Mouse (Mus musculus) v-Abl transformed pro-B cells (cell line): ENCODE results near the gene Spryd7.
"Not testable (repeated sequence)": the region's sequence is repeated elsewhere in the genome, so short reads cannot be mapped to it uniquely, and the experiment has no call there.

Source experiments
- in situ Hi-C, 2 experiments: fragments of 400-800 bp; cut with MboI; formaldehyde crosslinking; loops; one replicate each; pipeline ENCODE4 v1.15.1; 2025; ENCODE audit not compliant: unreplicated experiment in 2 of 2

The Spryd7 gene

GRCm38 (mm10) chr14:61556289-61557147 lies at the start of gene Spryd7:
Gene Spryd7 (minus strand): TSS chr14:61556886.
- in situ Hi-C loops: loop anchor here in 1 of 2 experiments (25.0 kb wide), 1 partner anchor 1281 kb away; the partner anchor contains the start of gene Wdfy2

DNA sequence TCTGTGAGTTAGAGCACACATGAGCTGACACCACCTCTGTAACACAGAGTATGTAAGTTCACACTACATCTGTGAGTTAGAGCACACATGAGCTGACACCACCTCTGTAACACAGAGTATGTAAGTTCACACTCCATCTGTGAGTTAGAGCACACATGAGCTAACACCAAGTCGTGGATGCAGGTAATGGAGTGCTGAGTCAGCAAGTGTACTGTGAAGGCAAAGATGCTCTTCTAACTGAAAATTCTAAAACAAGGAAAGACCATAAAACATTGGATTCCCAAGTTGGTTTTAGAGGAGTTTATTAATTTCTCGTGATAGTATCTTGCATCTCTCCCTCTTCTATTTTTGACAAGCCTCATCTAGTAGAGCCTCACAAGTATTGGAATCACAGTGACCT lies 49.4 kb upstream of the Spryd7 start:
- in situ Hi-C loops: not testable (repeated sequence)

DNA sequence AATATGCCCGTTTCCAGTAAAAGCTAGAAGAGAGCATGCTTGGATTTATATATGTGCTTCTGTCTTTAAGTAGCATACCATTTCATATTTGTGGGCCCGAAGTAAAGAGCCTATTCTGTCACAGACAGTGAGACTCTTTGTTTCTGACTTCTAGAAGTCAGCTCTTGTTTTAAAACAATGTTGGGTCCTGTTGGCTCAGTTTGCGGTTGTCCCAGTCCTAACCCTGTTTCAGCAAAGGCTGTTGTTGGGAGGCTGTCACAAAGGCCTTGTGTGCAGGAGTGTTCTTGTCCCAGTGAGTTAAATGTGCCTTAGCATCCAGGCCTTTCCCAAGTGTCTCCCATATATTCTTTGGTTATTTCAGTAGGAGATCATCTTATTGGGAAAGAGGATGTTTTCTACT lies 47.4 kb upstream of the Spryd7 start:
- in situ Hi-C loops: no loop called here

DNA sequence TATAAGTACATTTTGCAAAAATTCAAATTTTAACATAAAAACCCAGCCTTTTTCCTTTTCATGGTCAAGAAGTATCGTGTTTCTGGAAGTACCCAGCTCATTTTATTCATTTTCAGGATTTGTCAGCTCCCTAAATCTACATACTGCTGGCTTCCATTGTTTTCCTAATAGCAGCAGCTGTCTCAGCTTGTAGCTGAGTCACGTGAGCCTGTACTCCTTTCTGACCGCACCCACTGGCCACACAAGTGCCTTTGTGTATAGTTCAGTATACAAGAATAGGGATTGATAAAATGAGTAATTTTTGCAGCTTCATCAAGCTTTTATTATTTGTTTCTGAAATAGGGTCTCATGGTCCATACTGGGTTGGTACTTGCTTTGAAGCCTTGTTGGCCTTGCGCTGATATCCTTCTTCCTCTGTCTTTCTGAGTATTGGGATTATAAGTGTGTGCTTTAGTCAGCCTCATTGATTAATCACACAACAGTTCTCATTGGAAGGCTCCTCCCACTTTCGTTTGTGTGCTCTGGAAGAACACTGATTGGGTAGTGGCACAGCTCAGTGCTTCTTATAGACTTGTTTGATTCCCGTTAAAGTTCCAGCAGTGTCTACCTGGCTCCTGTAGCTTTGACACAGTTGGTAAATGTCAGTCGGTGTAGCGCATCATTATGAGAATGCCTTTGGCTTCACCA lies 46.5 kb upstream of the Spryd7 start:
- in situ Hi-C loops: no loop called here

- in situ Hi-C loops: no loop called here
These were observed 44.7 kb upstream of the Spryd7 start for GRCm38 (mm10) chr14:61601348-61601747.

GRCm38 (mm10) chr14:61599057-61599806 lies 42.5 kb upstream of the Spryd7 start:
- in situ Hi-C loops: no loop called here

GRCm38 (mm10) chr14:61597968-61598367 lies 41.3 kb upstream of the Spryd7 start, which contains the start of gene Trim13:
Gene Trim13 (plus strand): TSS chr14:61598247.
- in situ Hi-C loops: no loop called here

- in situ Hi-C loops: no loop called here
These were observed 40.2 kb upstream of the Spryd7 start for GRCm38 (mm10) chr14:61596719-61597426.

- in situ Hi-C loops: no loop called here
These were observed 32.8 kb upstream of the Spryd7 start for GRCm38 (mm10) chr14:61589288-61590065.

GRCm38 (mm10) chr14:61575941-61576340 lies 19.3 kb upstream of the Spryd7 start:
- in situ Hi-C loops: no loop called here

DNA sequence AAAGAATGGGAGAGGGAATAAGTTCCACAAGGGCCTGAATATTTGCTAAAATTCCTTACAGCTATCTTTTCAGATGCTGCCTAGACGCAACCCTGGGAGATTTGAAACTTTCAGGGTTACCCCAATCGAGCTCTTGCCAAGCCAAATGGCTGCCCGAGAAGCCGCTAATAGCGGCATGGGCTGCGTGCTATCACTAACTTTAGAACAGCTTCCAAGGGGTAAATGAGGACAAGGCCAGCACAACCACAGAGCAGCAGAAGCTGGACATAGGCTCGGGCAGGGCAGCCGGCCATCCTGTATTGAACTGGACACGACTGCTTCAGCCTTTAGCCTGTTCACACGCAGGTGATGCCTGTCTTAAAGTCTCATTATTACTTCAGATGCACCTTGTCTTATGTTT lies 18.4 kb upstream of the Spryd7 start:
- in situ Hi-C loops: no loop called here

DNA sequence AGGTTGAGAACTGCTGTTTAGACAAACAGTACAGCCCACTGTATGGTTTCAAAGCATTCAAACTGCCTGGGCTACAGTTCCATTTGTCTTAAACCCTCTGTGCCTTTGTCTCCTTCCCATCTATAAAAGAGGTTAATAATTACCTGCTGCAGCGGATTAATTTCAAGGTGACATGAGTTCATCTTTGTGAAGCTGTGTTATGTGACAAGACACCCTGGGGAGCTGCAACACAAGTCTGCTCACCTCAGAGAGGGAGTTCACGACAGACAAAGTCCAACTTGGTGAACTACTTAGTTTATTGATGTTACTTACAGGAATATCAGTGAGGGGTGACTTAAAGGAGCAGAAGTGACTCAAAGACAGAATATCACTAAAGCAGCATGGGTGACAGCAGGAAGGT lies 15.4 kb upstream of the Spryd7 start:
- in situ Hi-C loops: loop anchor here (5.0 to 25.0 kb wide), 6 partner anchors 470 to 1265 kb away; partner anchors contain the start of genes Gucy1b2 (in 2 of the 2) and Wdfy2 (in 1 of the 2)

GRCm38 (mm10) chr14:61571366-61571765 lies 14.7 kb upstream of the Spryd7 start:
- in situ Hi-C loops: loop anchor here (5.0 to 25.0 kb wide), 6 partner anchors 471 to 1266 kb away; partner anchors contain the start of genes Gucy1b2 (in 2 of the 2) and Wdfy2 (in 1 of the 2)

DNA sequence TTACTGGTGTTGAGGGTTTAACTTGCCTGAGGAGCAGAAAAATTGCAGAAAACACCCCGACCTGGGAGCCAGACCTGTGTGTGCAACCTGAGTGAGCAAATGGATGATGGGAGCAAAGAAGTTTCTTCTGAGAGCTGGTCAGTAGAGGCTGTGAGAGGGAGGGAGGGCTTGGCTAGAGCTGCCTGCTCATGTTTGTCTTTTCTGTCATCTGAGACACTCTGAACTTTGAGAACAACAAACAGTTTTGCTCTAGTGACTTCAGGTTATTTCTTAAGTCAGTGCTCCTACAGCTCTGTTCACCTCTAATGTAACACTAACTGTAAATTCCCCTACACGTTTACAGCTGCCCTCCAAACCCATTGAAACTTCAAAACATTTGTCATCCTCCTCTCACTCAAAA lies 12.7 kb upstream of the Spryd7 start:
- in situ Hi-C loops: loop anchor here (5.0 to 25.0 kb wide), 3 partner anchors 683 to 1268 kb away; partner anchors contain the start of gene Wdfy2 (in 1 of the 2)

- in situ Hi-C loops: loop anchor here (5.0 to 25.0 kb wide), 3 partner anchors 686 to 1271 kb away; partner anchors contain the start of gene Wdfy2 (in 1 of the 2)
These were observed 9.5 kb upstream of the Spryd7 start for GRCm38 (mm10) chr14:61566211-61566610.

DNA sequence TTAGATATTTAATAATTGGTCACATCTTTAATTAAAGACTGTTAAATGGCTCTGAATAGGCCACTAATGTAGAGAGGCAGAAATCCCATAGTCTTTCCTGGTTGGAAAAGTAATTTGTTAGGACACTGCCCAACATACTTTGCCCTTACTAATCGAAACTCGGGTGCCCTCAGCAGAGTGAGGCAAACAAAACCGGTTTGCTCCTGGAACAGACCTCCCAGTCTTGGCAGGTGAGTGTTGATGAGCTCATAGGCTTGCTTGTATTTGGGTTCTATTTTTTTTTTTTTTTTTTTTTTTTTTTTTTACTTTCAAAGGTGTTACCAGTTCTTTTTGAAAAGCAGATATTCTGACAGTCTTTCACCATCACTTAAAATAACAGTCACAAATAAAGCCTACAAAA lies 3.2 kb upstream of the Spryd7 start:
- in situ Hi-C loops: loop anchor here (10.0 to 25.0 kb wide), 2 partner anchors 755 to 1277 kb away; partner anchors contain the start of gene Wdfy2 (in 1 of the 2)

- in situ Hi-C loops: loop anchor here in 1 of 2 experiments (25.0 kb wide), 1 partner anchor 1278 kb away; the partner anchor contains the start of gene Wdfy2
These were observed 2.2 kb upstream of the Spryd7 start for GRCm38 (mm10) chr14:61558901-61559300.

GRCm38 (mm10) chr14:61555931-61556288 lies 776 bp downstream of the Spryd7 start:
- in situ Hi-C loops: loop anchor here in 1 of 2 experiments (25.0 kb wide), 1 partner anchor 1281 kb away; the partner anchor contains the start of gene Wdfy2

DNA sequence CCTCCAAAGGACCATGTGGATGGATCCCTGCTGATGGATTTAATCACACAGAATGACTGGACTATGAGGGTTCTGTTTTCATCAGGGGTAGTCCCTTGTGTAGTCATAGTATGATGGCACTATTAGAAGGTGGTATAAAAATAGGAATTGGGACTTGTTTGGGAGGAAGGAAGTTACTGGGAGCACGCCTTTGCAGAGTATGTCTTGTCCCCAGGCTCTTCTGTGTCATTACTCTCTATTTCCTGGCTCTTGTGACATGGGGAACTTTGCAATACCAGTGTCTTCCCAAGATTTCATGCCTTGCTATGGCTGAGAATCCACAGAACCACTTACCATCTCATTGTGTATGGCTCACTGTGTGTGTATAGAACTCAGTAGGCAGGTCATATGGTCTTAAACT lies 8.1 kb downstream of the Spryd7 start:
- in situ Hi-C loops: no loop called here
